Mouse (Mus musculus) Patski (cell line): ENCODE data around the gene Nr4a3. TPM values are rescaled to one million over a fixed set of nuclear protein-coding genes. Genes with fewer than 3 reads are reported as not detected.

Experiments
- ATAC-seq: fragments of 100-300 bp; one replicate; pipeline ENCODE4 v1.8.0; 2021
- CTCF ChIA-PET: fragments of 350-600 bp; sonication (Branson Sonifier 250); formaldehyde crosslinking; loops from one replicate; lab custom pipeline; 2022; ENCODE audit warnings: inconsistent platforms; lab: Charles Lee
- POLR2A ChIA-PET: fragments of 350-600 bp; sonication (Branson Sonifier 250); formaldehyde crosslinking; loops from one replicate; lab custom pipeline; 2022; ENCODE audit warnings: antibody characterized with exemption, inconsistent platforms; lab: Charles Lee
- DNase-seq: peaks from one replicate; pipeline ENCODE4 v3.0.0-alpha.2; 2011; ENCODE audit warnings: low read depth, low spot score
- H3K27me3 ChIP-seq: fragments of 371-371 bp; one replicate; pipeline ENCODE4 v1.5.1; 2021
- CTCF ChIP-seq: fragments of 100-300 bp; IDR thresholded peaks from one replicate; pipeline ENCODE4 v1.5.1; 2021
- in situ Hi-C: fragments of 300-500 bp; cut with MboI; formaldehyde crosslinking; loops from 3 replicates; pipeline ENCODE4 v1.11.1; 2018; ENCODE audit warnings: low pct_unique_long_range_greater_than_20kb, mixed read lengths
- polyA plus RNA-seq: library from polyadenylated mRNA; unstranded; gene quantifications from one replicate; pipeline ENCODE4 v1.2.3, GENCODE M21; 2021

Nr4a3 gene
- polyA plus RNA-seq = 0.08 TPM

DNA sequence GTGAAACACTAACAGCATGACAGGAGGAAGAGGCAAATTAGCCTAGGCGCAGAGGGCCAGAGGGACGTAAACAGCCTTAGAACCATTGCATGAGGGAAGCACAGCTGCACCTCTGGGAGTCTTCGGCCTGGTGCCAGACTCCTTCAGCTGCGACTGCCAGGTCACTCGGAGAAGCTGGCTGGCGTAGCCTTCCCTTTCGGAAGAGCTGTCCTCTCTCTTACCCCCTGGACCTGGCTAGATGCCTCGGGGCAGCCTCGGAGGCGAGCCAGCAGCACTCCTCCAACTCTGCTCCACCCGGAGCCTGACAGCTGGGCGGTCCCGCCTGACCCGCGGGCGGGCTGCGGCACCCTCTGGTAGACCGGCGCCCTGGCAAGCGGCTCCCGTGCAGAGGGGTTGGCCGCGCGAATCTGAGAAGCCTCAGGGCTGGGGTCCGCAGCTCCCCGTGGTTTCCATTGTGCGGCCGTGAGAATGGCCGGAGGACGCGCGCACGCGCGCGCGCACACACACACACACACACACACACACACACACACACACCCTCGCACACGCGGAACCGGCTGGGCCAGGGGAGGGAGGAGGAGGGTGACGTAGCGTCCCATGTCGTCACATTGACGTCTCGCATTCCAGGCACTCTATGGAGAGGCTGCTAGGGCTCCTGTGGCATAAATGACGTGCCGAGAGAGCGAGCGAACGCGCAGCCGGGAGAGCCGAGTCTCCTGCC is at the start of gene Nr4a3:
Nr4a3 (plus strand) TSS at position 663 of the 721 bp plus-strand sequence.
- in situ Hi-C loops = loop anchor here (25.0 kb wide), 1 partner anchor 607 kb away; no protein-coding TSS in a partner anchor
- peak; percentile 31 for ATAC-seq
- CTCF ChIA-PET = no interaction called here
- POLR2A ChIA-PET = interaction anchor here (0.6 kb wide), 1 partner anchor 1627 kb away, joined by 4 read pairs; no protein-coding TSS in a partner anchor
- no peak for TF ChIP-seq CTCF
- no peak for DNase-seq
- H3K27me3 ChIP-seq = peaks cover 10% of the 10 kb centered on the region

DNA sequence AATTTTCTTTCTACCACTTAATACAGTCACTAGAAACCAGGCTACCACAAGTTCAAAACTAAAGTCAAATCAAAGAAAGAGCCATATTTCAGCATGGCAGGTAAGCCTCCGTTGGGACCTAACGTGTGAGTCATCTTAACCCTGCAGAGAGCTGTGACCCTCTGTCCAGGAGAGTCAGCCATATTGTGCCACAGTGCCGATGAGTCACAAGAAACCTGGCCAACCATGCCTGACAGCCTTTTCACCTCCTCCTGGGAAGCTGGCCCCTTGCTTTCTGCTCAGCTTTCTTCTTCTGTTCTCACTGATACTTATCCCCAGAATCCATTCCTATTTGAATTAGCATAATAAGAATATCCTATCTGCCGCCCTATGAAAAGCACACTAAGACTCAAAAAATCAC is 42.0 kb upstream of the Nr4a3 start:
- ChIA-PET CTCF (no interaction called here), POLR2A (no interaction called here)
- in situ Hi-C loops = no loop called here
- ATAC-seq (no peak), DNase-seq (no peak)
- TF ChIP-seq CTCF = no peak
- peaks cover 4% of the 10 kb centered on the region for H3K27me3 ChIP-seq

DNA sequence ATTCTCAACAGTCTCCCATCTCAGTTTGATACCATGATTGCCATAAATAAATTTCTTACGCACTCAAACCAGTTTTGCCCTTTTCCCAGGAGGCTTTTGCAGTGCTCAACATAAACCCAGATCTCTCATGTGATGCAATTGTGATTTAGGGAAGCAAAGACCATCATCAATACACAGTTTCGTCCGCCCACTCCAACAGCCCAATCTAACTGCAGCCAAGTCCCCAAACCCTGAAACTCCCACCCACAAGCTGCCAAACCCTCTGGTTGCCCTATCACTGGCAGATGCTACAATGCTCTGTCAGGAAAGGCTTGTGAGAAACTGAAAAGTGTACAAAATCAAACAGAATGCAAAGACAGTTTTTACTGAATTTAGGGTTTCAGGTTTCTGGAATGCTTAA is 41.5 kb upstream of the Nr4a3 start:
- POLR2A ChIA-PET = no interaction called here

DNA sequence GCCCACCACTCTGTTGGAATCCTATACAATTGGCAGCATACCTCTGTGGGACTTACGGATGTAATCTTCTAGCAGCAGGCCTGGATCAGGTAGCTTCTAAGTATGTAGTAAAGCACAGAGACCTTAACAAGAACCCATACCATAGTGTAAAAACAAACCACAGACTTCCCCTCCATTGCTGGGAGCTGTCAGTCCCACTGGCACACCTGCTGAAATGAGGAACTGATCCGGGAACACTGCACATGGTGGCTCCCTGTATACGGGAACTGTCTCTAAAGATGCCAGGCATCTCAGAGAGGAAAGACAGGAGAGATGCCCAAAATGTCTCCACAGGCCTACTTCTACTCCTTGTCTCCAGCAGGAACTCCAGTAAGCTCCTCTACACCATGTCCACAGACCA is 38.6 kb upstream of the Nr4a3 start:
- ATAC-seq (no peak), DNase-seq (no peak)
- no peak for TF ChIP-seq CTCF
- no peaks in the 10 kb centered on the region for H3K27me3 ChIP-seq
- in situ Hi-C loops = no loop called here
- CTCF ChIA-PET = no interaction called here
- POLR2A ChIA-PET = interaction anchor here (0.6 kb wide), 1 partner anchor 44 kb away, joined by 3 read pairs; no protein-coding TSS in a partner anchor

More for the DNA sequence above, 41.5 kb upstream of the Nr4a3 start:
- CTCF ChIA-PET = no interaction called here
- no peak for ATAC-seq
- DNase-seq = no peak
- H3K27me3 ChIP-seq = no peaks in the 10 kb centered on the region
- in situ Hi-C loops = no loop called here
- TF ChIP-seq CTCF = no peak

DNA sequence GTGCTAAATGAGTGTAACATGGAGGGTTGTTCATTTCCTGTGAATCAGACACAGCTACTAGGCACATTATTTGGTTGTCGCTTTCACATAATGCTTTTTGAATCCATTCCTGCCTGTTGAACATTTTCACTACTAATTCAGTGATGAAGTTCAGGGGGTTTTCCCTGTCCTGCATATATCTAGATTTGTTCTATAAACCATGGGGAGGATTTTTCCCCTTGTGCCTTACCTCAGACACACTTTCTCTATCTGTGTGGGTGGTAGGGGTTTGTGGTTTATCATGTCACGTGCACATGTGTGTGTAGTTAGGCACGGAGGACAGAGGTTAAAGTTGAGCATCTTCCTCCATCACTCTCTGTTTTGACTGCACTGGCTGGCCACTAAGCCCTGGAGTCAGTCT is 32.7 kb upstream of the Nr4a3 start:
- ATAC-seq = no peak
- no peaks in the 10 kb centered on the region for H3K27me3 ChIP-seq
- DNase-seq = no peak
- TF ChIP-seq CTCF = no peak
- in situ Hi-C loops = no loop called here
- ChIA-PET POLR2A (no interaction called here), CTCF (no interaction called here)

DNA sequence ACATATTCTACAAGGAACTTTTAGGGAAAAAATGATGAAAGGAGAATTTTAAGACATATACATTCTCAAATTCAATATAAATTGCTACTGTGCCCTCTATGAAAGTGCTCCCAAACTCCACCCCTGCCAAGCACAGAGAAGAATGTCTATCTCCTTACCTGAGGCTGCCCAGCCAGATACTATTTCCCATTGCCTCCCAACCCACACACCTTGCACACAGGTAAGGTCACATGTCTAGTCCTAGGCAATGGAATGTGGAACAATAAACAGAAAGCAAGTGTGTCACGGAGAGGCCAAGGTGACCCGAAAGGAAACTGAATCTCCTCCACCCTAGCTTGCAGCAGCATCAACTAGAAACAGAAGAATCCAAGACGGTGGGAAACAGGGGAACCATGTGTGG is 22.0 kb upstream of the Nr4a3 start:
- ATAC-seq = no peak
- no peaks in the 10 kb centered on the region for H3K27me3 ChIP-seq
- in situ Hi-C loops = no loop called here
- ChIA-PET POLR2A (no interaction called here), CTCF (no interaction called here)
- no peak for DNase-seq
- no peak for TF ChIP-seq CTCF

DNA sequence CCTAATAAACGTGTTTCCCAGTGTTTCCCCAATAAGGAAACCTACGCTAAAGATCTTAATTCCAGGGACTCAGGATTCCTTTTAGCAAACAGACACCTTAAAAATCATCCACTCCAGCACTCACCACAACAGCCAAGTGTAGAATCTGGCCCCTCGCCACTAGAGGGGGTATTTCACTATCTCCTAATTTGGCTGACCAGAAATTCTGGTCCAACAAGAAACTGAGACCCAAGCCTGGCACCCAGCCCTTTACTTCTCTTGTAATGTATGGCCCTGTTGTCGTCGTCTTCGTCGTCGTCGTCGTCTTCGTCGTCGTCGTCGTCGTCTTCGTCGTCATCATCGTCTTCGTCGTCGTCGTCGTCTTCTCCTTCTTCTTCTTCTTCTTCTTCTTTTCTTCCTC is 15.3 kb upstream of the Nr4a3 start:
- no peak for DNase-seq
- ATAC-seq = no peak
- H3K27me3 ChIP-seq = no peaks in the 10 kb centered on the region
- TF ChIP-seq CTCF = peak; percentile 61
- ChIA-PET POLR2A (no interaction called here), CTCF (no interaction called here)
- in situ Hi-C loops = loop anchor here (10.0 to 25.0 kb wide), 2 partner anchors 355 to 592 kb away; no protein-coding TSS in a partner anchor

DNA sequence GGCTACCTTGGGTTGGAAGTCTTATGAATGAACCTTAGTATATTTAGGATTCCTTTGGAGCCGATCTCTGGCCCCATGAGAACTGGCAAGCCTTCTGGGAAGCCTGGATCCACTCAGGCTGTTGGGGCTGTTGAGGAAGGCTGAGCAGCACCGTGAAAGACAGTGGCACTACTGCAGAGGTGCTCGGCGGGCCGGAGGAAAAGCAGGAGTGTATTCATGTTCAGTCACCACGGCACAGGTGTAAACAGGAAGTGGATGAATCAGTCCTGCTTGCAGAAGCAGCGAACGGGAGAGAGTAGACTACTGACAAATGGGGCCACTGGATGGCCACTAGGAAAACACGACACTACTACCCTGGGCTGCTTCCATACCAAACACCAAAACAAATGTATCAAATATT is 10.7 kb upstream of the Nr4a3 start:
- no peak for ATAC-seq
- POLR2A ChIA-PET = no interaction called here
- no peaks in the 10 kb centered on the region for H3K27me3 ChIP-seq
- no peak for DNase-seq
- CTCF ChIA-PET = no interaction called here
- no peak for TF ChIP-seq CTCF
- in situ Hi-C loops = loop anchor here (10.0 to 25.0 kb wide), 2 partner anchors 351 to 597 kb away; no protein-coding TSS in a partner anchor

DNA sequence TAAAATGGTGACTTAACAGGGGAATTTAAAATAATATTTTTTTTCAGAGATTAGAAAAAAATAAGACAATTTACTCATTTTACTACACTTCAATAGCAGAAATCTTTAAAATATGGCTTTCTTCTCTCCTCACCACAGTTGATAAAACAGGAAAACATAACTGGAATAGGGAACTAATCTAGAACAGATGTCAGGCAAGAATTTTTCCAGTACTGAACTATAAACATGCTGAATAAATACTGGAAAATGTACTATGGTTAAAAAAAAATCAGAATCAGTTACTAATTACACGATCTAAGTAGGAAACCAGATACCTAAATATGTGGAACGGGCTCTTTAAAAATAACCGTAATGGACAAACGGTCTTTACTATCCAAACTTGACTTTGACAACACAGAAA is 7.3 kb upstream of the Nr4a3 start:
- ChIA-PET CTCF (no interaction called here), POLR2A (no interaction called here)
- H3K27me3 ChIP-seq = no peaks in the 10 kb centered on the region
- DNase-seq = no peak
- ATAC-seq = no peak
- TF ChIP-seq CTCF = no peak
- in situ Hi-C loops = loop anchor here (10.0 to 25.0 kb wide), 2 partner anchors 347 to 600 kb away; no protein-coding TSS in a partner anchor

DNA sequence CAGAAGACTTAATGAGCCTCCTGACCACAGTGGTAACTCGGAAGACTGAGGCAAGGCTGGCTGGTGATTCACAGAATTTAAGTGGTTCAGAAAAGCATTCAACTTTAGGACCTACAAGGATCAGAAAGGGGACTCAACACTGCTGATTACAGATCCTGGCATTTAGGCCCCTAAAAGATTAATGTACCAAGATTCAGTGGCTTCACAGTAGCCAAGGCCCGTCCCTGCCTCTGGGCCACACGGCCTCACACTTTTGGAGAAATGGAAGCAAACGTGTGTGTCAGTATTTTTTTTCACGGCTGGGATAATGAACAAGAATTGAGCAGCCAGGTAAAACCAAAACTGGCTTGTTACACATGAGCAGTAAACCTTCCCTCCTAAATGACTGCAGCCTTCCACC is 6.1 kb upstream of the Nr4a3 start:
- CTCF ChIA-PET = no interaction called here
- ATAC-seq (no peak), DNase-seq (no peak)
- no peaks in the 10 kb centered on the region for H3K27me3 ChIP-seq
- in situ Hi-C loops = loop anchor here (10.0 to 25.0 kb wide), 2 partner anchors 346 to 602 kb away; no protein-coding TSS in a partner anchor
- TF ChIP-seq CTCF = no peak
- POLR2A ChIA-PET = no interaction called here

DNA sequence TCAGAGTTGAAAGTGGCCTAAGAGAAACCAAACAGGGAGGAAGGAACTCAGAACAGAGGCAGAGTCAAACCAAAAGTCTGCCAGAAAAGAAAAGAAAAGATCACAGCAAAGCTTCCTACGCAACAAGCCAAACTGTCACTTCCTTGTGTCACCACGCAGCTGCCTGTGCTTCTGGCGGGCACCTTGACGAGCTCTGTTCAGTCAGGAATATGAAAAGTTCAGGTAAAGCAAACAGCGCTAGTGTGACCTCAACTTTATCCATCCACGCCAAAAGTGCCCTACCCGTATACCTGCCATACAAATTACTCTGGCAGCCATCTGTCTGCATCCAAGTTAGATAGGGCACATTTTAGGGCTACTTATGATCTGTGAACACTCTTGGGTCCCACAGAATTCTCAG is 5.2 kb upstream of the Nr4a3 start:
- TF ChIP-seq CTCF = no peak
- CTCF ChIA-PET = interaction anchor here (1.2 kb wide), 1 partner anchor 155 kb away, joined by 3 read pairs; no protein-coding TSS in a partner anchor

More for the DNA sequence above, 5.2 kb upstream of the Nr4a3 start:
- no peaks in the 10 kb centered on the region for H3K27me3 ChIP-seq
- in situ Hi-C loops = loop anchor here (10.0 to 25.0 kb wide), 2 partner anchors 345 to 602 kb away; no protein-coding TSS in a partner anchor
- POLR2A ChIA-PET = interaction anchor here (0.6 kb wide), 1 partner anchor 215 kb away, joined by 3 read pairs; no protein-coding TSS in a partner anchor
- DNase-seq = no peak
- ATAC-seq = no peak
